Mouse (Mus musculus) lung, postnatal 0 days (tissue): ENCODE results near the gene Snapc2.

Experiments used
- CTCF ChIP-seq: IDR thresholded peaks from 2 replicates; pipeline ENCODE4 v1.5.1; 2016; ENCODE audit warnings: antibody characterized with exemption, mild to moderate bottlenecking
- EP300 ChIP-seq: IDR thresholded peaks from 2 replicates; pipeline ENCODE4 v1.6.1; 2016; ENCODE audit warnings: antibody characterized with exemption, mild to moderate bottlenecking, control low read depth

GRCm38 (mm10) chr8:4256911-4257310 is 4.0 kb downstream of the Snapc2 start:
- TF ChIP-seq EP300: no peak
- no peak for TF ChIP-seq CTCF
